8 mouse cellular contexts compared by ENCODE assay signal in the genomic region with DNA sequence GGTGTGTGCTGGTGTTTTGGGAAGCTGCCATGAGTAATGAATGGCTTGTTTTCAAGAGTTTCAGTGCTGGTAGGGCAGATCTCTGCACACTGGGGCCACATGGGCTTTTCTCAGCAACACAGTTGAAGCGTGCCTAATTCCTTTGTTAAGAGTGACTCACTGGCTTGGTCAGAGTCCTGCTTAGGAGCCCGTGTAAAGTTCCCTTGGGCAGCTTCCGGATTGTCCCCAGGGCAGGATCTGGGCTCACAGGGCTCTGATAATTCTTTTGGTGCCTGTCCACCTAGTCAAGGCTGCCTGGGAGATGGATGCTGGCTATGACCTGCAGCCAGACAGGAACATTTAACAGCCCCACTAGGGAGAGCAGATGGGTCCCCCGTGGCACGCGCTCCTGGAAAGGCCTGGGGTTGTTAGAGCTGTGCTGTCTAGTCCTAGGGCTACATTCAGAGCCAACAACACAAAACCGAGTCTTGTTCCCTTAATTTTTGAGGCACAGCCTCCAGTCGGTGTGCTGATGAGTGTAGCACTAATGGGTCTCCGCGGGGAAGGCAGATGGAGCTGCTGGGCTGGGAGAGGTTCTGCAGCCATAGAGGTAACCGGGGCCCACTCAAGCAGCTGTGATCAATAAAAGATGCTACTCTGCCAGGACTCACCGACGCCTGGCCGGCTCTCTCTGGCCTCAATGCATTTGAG. TPM values are rescaled to one million over a fixed set of nuclear protein-coding genes. Genes with fewer than 3 reads are reported as not detected.
DNase-seq lines count a peak whose midpoint lies in the region; ATAC-seq and TF ChIP-seq lines count a peak whose summit lies in the region.

No protein-coding gene starts in this region.

- H3K27me3 ChIP-seq in lung, embryonic 14.5 days (ENCODE audit: insufficient read depth, low read length) = no peaks in the 10 kb centered on the region
- no peaks in the 10 kb centered on the region for H3K27me3 ChIP-seq in kidney, embryonic 15.5 days

- H3K4me3 ChIP-seq in lung, embryonic 14.5 days (ENCODE audit: low read depth, low read length) = no peak overlapping the region
- no peak overlapping the region for H3K4me3 ChIP-seq in kidney, embryonic 15.5 days (replicated peaks)

- peaks cover 31% of the 10 kb centered on the region for H3K36me3 ChIP-seq in lung, embryonic 14.5 days (ENCODE audit: insufficient read depth)
- peaks cover 62% of the 10 kb centered on the region for H3K36me3 ChIP-seq in kidney, embryonic 15.5 days

- H3K4me1 ChIP-seq in lung, embryonic 14.5 days (ENCODE audit: insufficient read depth) = no peaks in the 10 kb centered on the region
- H3K4me1 ChIP-seq in kidney, embryonic 15.5 days = peaks cover 29% of the 10 kb centered on the region

- 60% methylated on average over 14 of the region's 14 CpGs for WGBS in lung, embryonic 14.5 days
- 25% methylated on average over 14 of the region's 14 CpGs for WGBS in kidney, embryonic 15.5 days

- no peak overlapping the region for H3K9ac ChIP-seq in lung, embryonic 14.5 days
- no peak overlapping the region for H3K9ac ChIP-seq in kidney, embryonic 15.5 days

- no peak for TF ChIP-seq CTCF in lung, embryonic 14.5 days (IDR thresholded peaks at IDR 0.05; ENCODE audit: low read depth)

- ATAC-seq in lung, embryonic 14.5 days (ENCODE audit: insufficient read depth) = no peak
- ATAC-seq in kidney, embryonic 15.5 days (replicated peaks; ENCODE audit: low FRiP score) = peak; percentile 78

- DNase-seq in lung, embryonic 14.5 days = peak; percentile 17
- DNase-seq in lung, postnatal 4 days = no peak
- DNase-seq in embryo, embryonic 10.5 days (ENCODE audit: low spot score) = peak; percentile 80
- DNase-seq in gastrocnemius, postnatal 25 days = peak; percentile 71
- DNase-seq in lung, postnatal 25 days (ENCODE audit: low spot score) = peak; percentile 18
- DNase-seq in telencephalon, adult 2 months (ENCODE audit: low read depth, low spot score) = peak; percentile 62
- DNase-seq in urinary bladder, postnatal 25 days (ENCODE audit: low spot score) = no peak

- no peak overlapping the region for H3K4me2 ChIP-seq in lung, embryonic 14.5 days
- no peak overlapping the region for H3K4me2 ChIP-seq in kidney, embryonic 15.5 days

- peaks cover 6% of the 10 kb centered on the region; the same call in 1 of the 2 replicates for H3K9me3 ChIP-seq in lung, embryonic 14.5 days (ENCODE audit: low read depth, low read length)
- 0 out of 2 replicates have a peak, but pooled peaks cover 6% of the 10 kb centered on the region for H3K9me3 ChIP-seq in kidney, embryonic 15.5 days (replicated peaks)

- no peak overlapping the region for H3K27ac ChIP-seq in lung, embryonic 14.5 days (ENCODE audit: low read depth)
- H3K27ac ChIP-seq in kidney, embryonic 15.5 days = peak overlapping the region; percentile 88

RNA-seq across cellular contexts. Expression of a gene that starts 27.2 kb away (rescaled TPM):
- polyA plus RNA-seq in lung, embryonic 14.5 days (2014; fragmentation: Nextera tagmentation; extraction: Ambion mirVana) = 68.2 and 70.4 TPM in 2 replicates
- 10 to 100 TPM; 26.0 to 27.1 TPM for total RNA-seq in gastrocnemius, postnatal 25 days (2021)
- polyA plus RNA-seq in kidney, embryonic 15.5 days (2015; fragmentation: Nextera tagmentation; extraction: Ambion mirVana) = 115 and 117 TPM in 2 replicates

Comparison
In these comparisons a context has a peak if more than half of its experiments do, and no peak if none do; other contexts are left out.
1. DNase-seq: peak in lung, embryonic 14.5 days (single experiment), embryo, embryonic 10.5 days (single experiment), gastrocnemius, postnatal 25 days (single experiment), lung, postnatal 25 days (single experiment) and telencephalon, adult 2 months (single experiment); none in lung, postnatal 4 days (0 of 2) and urinary bladder, postnatal 25 days (single experiment).